Mouse (Mus musculus): ENCODE measurements around the gene Gnb3. TPM values are rescaled to one million over a fixed set of nuclear protein-coding genes. Genes with fewer than 3 reads are reported as not detected.

Gene Gnb3
- polyA plus RNA-seq (2012; rRNA removed) (0.03 and 0.06 TPM in 2 replicates), polyA plus RNA-seq (2014; fragmentation: Nextera tagmentation; extraction: Ambion mirVana) (0.23 TPM in 1 of 2 replicates, not detected in the other)

GRCm38 (mm10) chr6:124840241-124841167 is at the start of gene Gnb3:
Gene Gnb3 (minus strand): TSS chr6:124840275.
- WGBS (ENCODE audit: insufficient replicate concordance) = 21% methylated on average over 15 of the region's 15 CpGs

DNA sequence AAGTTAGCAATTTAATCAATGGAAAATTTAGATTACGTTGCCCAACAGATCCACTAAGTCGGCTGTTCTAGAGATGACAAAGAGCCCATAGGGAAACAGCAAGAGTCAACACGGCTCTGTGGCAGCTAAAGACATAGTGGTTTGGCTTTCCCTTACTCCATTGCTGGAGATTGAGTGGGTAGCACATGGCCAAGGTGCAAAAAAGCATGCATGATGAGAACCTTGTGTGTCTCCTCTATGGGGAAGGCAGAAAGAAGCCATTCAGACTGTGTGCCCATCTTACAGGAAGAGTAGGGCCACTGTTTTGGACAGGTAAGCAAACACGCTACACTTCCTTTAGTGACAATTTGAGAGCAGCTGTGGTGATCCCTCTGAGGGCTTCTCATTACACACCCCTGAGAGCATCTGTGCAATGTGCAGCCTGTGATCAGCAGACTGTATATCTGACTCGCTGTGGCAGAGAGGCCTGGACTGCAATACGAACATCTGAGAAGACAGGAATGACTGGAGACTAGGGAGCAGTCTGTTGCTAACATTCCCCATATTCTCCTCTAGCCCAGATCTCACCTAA is 48.6 kb upstream of the Gnb3 start:
- 71% methylated on average over 6 of the region's 6 CpGs for WGBS (ENCODE audit: insufficient replicate concordance)
- Histone ChIP-seq H3K36me3 (replicated peaks; ENCODE audit: control insufficient read depth, insufficient read depth, low read depth) (no peaks in the 10 kb centered on the region), H3K4me1 (replicated peaks; ENCODE audit: control insufficient read depth in 2 of 2, insufficient read depth in 2 of 2, low read length in 1 of 2) (no peaks in the 10 kb centered on the region), H3K9me3 (ENCODE audit: control insufficient read depth, low read length) (no peaks in the 10 kb centered on the region), H3K27me3 (ENCODE audit: control insufficient read depth, insufficient read depth, low read length) (no peaks in the 10 kb centered on the region), H3K4me3 (ENCODE audit: insufficient read depth in 1 of 2, low read depth in 2 of 2, low read length in 2 of 2) (no peak overlapping the region), H3K27ac (no peak overlapping the region), H3K9ac (replicated peaks) (no peak overlapping the region), H3K4me2 (ENCODE audit: low read depth) (no peak overlapping the region)
- DNase-seq (ENCODE audit: low read depth in 3 of 3, low spot score in 3 of 3) (no peak), ATAC-seq (ENCODE audit: insufficient read depth) (no peak)
- TF ChIP-seq CTCF (IDR thresholded peaks at IDR 0.05; ENCODE audit: low read depth) (no peak), EP300 (IDR thresholded peaks at IDR 0.05; ENCODE audit: low read depth) (no peak)

More at GRCm38 (mm10) chr6:124840241-124841167, at the start of gene Gnb3:
- Histone ChIP-seq H3K27ac (no peak within 1 kb of the TSS), H3K4me2 (ENCODE audit: low read depth) (no peak within 1 kb of the TSS), H3K9ac (replicated peaks) (no peak within 1 kb of the TSS), H3K4me3 (ENCODE audit: insufficient read depth in 1 of 2, low read depth in 2 of 2, low read length in 2 of 2) (no peak within 1 kb of the TSS), H3K9me3 (ENCODE audit: control insufficient read depth, low read length) (no peaks in the 10 kb centered on the region), H3K4me1 (replicated peaks; ENCODE audit: control insufficient read depth in 2 of 2, insufficient read depth in 2 of 2, low read length in 1 of 2) (no peaks in the 10 kb centered on the region; a peak in 1 of 4 replicates), H3K36me3 (replicated peaks; ENCODE audit: control insufficient read depth, insufficient read depth, low read depth) (no peaks in the 10 kb centered on the region), H3K27me3 (ENCODE audit: control insufficient read depth, insufficient read depth, low read length) (no peaks in the 10 kb centered on the region)
- no peak for DNase-seq (ENCODE audit: low read depth in 3 of 3, low spot score in 3 of 3)
- ATAC-seq (ENCODE audit: insufficient read depth) = no peak
- no peak for TF ChIP-seq CTCF (IDR thresholded peaks at IDR 0.05; ENCODE audit: low read depth)
- no peak for TF ChIP-seq EP300 (IDR thresholded peaks at IDR 0.05; ENCODE audit: low read depth)

DNA sequence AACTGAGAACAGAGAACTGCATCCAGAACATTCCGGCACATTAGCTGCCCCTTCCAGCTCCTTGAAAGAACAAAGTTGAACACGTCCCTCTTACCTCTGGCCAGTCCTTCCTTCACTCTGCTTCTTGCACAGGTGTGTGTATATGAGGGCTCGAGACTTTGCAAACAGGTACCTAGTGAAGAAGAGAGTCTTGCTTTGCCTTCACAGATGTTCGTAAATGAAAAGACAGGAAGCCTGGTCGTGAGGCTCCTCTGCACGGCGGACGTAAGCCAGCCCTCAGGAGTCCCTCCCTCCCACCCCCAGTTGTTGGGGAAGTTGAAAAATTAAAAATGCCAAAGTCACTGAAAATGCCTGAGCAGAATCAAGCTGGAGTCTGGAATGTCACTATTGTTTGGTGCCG is 47.9 kb upstream of the Gnb3 start, which contains the start of gene Cd4:
Gene Cd4, minus strand, starts transcription at position 236 of the 400 bp plus-strand sequence.
- WGBS (ENCODE audit: insufficient replicate concordance) = 53% methylated on average over 9 of the region's 9 CpGs
- Histone ChIP-seq H3K27ac (no peak within 1 kb of the TSS), H3K4me3 (ENCODE audit: insufficient read depth in 1 of 2, low read depth in 2 of 2, low read length in 2 of 2) (no peak within 1 kb of the TSS), H3K4me1 (replicated peaks; ENCODE audit: control insufficient read depth in 2 of 2, insufficient read depth in 2 of 2, low read length in 1 of 2) (no peaks in the 10 kb centered on the region), H3K9me3 (ENCODE audit: control insufficient read depth, low read length) (no peaks in the 10 kb centered on the region), H3K27me3 (ENCODE audit: control insufficient read depth, insufficient read depth, low read length) (no peaks in the 10 kb centered on the region), H3K9ac (replicated peaks) (no peak within 1 kb of the TSS), H3K4me2 (ENCODE audit: low read depth) (no peak within 1 kb of the TSS), H3K36me3 (replicated peaks; ENCODE audit: control insufficient read depth, insufficient read depth, low read depth) (no peaks in the 10 kb centered on the region)
- ATAC-seq (ENCODE audit: insufficient read depth) (no peak), DNase-seq (ENCODE audit: low read depth in 3 of 3, low spot score in 3 of 3) (no peak)
- TF ChIP-seq CTCF (IDR thresholded peaks at IDR 0.05; ENCODE audit: low read depth) (no peak), EP300 (IDR thresholded peaks at IDR 0.05; ENCODE audit: low read depth) (no peak)

GRCm38 (mm10) chr6:124885956-124886381 is 45.9 kb upstream of the Gnb3 start:
- no peaks in the 10 kb centered on the region for H3K4me1 ChIP-seq (replicated peaks; ENCODE audit: control insufficient read depth in 2 of 2, insufficient read depth in 2 of 2, low read length in 1 of 2)
- H3K4me3 ChIP-seq (ENCODE audit: insufficient read depth in 1 of 2, low read depth in 2 of 2, low read length in 2 of 2) = no peak overlapping the region
- WGBS (ENCODE audit: insufficient replicate concordance) = 70% methylated on average over 8 of the region's 8 CpGs
- no peaks in the 10 kb centered on the region for H3K27me3 ChIP-seq (ENCODE audit: control insufficient read depth, insufficient read depth, low read length)
- H3K36me3 ChIP-seq (replicated peaks; ENCODE audit: control insufficient read depth, insufficient read depth, low read depth) = no peaks in the 10 kb centered on the region
- no peak overlapping the region for H3K27ac ChIP-seq
- H3K4me2 ChIP-seq (ENCODE audit: low read depth) = no peak overlapping the region
- DNase-seq (ENCODE audit: low read depth in 3 of 3, low spot score in 3 of 3) (no peak), ATAC-seq (ENCODE audit: insufficient read depth) (no peak)
- H3K9ac ChIP-seq (replicated peaks) = no peak overlapping the region
- no peak for TF ChIP-seq EP300 (IDR thresholded peaks at IDR 0.05; ENCODE audit: low read depth)
- no peak for TF ChIP-seq CTCF (IDR thresholded peaks at IDR 0.05; ENCODE audit: low read depth)
- no peaks in the 10 kb centered on the region for H3K9me3 ChIP-seq (ENCODE audit: control insufficient read depth, low read length)
